Mouse (Mus musculus): ENCODE results near the gene Lss. TPM values are rescaled to one million over a fixed set of nuclear protein-coding genes. Genes with fewer than 3 reads are reported as not detected.

Lss gene
- polyA plus RNA-seq (2014; fragmentation: Nextera tagmentation; extraction: Ambion mirVana), result 43.7 and 47.4 TPM in 2 replicates

GRCm38 (mm10) chr10:76531375-76531774 is at the start of gene Lss:
Gene Lss, plus strand, starts transcription at chr10:76531588.
- Histone ChIP-seq H3K9ac (ENCODE audit: low read length) (peak within 1 kb of the TSS; percentile 73), H3K9me3 (ENCODE audit: control insufficient read depth, low read length) (no peaks in the 10 kb centered on the region), H3K36me3 (ENCODE audit: control insufficient read depth, insufficient read depth, low read length) (peaks cover 2% of the 10 kb centered on the region; the same call in 1 of the 2 replicates), H3K4me3 (ENCODE audit: low read depth, low read length) (peak within 1 kb of the TSS; percentile 56), H3K27ac (ENCODE audit: low read depth, low read length) (peak within 1 kb of the TSS; percentile 21; the same call in 1 of the 2 replicates), H3K27me3 (ENCODE audit: control insufficient read depth, insufficient read depth, low read length) (no peaks in the 10 kb centered on the region), H3K4me2 (peak within 1 kb of the TSS; percentile 78), H3K4me1 (ENCODE audit: control insufficient read depth, insufficient read depth, low read length) (peaks cover 14% of the 10 kb centered on the region)
- ATAC-seq (ENCODE audit: low FRiP score) (peak; percentile 100), DNase-seq (ENCODE audit: low spot score, missing footprints) (peak; percentile 99)
- under 1% methylated on average over 37 of the region's 37 CpGs for WGBS

DNA sequence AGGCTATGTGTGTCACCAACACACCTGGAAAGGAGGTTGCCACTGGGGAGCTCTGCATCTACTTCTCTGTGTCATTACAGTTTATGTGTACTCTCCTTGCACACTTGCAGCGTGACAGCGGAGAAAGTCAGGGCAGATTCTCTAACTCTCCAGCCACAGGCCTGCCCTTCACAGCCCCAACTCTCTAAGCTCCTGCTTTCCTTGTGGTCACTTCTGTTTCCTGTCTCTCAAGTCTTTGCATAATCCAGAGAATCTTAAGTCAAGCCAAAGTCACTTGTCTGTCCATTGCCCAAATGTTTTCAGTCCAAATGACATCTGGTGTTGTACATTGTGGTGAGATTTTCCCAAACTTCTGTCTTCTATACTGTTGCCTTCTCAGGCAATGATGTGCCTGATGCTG is 45.1 kb upstream of the Lss start:
- Histone ChIP-seq H3K9me3 (ENCODE audit: control insufficient read depth, low read length) (no peaks in the 10 kb centered on the region), H3K36me3 (ENCODE audit: control insufficient read depth, insufficient read depth, low read length) (peaks cover 31% of the 10 kb centered on the region), H3K9ac (ENCODE audit: low read length) (no peak overlapping the region), H3K4me1 (ENCODE audit: control insufficient read depth, insufficient read depth, low read length) (no peaks in the 10 kb centered on the region), H3K4me2 (no peak overlapping the region), H3K27ac (ENCODE audit: low read depth, low read length) (no peak overlapping the region), H3K4me3 (ENCODE audit: low read depth, low read length) (no peak overlapping the region), H3K27me3 (ENCODE audit: control insufficient read depth, insufficient read depth, low read length) (no peaks in the 10 kb centered on the region)
- WGBS, result 94% methylated on average over 2 of the region's 2 CpGs
- ATAC-seq (ENCODE audit: low FRiP score) (no peak), DNase-seq (ENCODE audit: low spot score, missing footprints) (peak; percentile 65)

DNA sequence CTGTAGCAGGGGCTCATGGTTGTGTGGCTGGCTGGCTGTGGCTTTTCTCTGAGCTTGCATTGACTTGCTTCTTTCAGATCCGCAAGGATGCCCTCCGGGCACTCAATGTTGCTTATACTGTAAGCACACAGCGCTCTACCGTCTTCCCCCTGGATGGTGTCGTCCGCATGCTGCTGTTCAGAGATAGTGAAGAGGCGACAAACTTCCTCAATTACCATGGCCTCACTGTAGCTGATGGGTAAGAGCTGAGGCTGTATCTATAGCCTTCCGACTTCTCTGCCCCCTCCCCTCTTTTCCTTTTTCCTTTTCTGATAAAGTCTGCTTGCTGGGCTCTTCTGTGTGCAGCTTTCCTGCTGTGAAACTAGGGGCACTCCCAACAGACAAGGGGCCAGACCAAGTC is 43.1 kb upstream of the Lss start:
- ATAC-seq (ENCODE audit: low FRiP score) (no peak), DNase-seq (ENCODE audit: low spot score, missing footprints) (no peak)
- no peaks in the 10 kb centered on the region for H3K9me3 ChIP-seq (ENCODE audit: control insufficient read depth, low read length)
- H3K4me3 ChIP-seq (ENCODE audit: low read depth, low read length), result no peak overlapping the region
- H3K9ac ChIP-seq (ENCODE audit: low read length), result no peak overlapping the region
- 97% methylated on average over 8 of the region's 8 CpGs for WGBS
- no peaks in the 10 kb centered on the region for H3K27me3 ChIP-seq (ENCODE audit: control insufficient read depth, insufficient read depth, low read length)
- no peaks in the 10 kb centered on the region for H3K4me1 ChIP-seq (ENCODE audit: control insufficient read depth, insufficient read depth, low read length)
- no peak overlapping the region for H3K4me2 ChIP-seq
- H3K36me3 ChIP-seq (ENCODE audit: control insufficient read depth, insufficient read depth, low read length), result peaks cover 23% of the 10 kb centered on the region
- no peak overlapping the region for H3K27ac ChIP-seq (ENCODE audit: low read depth, low read length)

DNA sequence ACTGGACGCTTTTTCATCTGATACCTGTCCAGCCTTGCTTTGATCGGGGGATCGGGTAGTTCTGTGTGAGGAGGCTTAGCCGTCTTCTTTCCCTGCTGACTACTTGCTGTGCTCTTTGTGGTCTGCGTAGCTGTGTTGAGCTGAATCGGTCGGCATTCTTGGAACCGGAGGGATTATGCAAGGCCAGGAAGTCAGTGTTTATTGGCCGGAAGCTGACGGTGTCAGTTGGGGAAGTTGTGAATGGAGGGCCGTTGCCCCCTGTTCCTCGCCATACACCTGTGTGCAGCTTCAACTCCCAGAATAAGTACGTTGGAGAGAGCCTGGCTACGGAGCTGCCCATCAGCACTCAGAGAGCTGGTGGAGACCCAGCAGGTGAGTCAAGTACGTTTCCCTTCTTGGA is 42.2 kb upstream of the Lss start:
- Histone ChIP-seq H3K9me3 (ENCODE audit: control insufficient read depth, low read length) (no peaks in the 10 kb centered on the region), H3K27ac (ENCODE audit: low read depth, low read length) (no peak overlapping the region), H3K9ac (ENCODE audit: low read length) (no peak overlapping the region), H3K4me2 (no peak overlapping the region), H3K4me3 (ENCODE audit: low read depth, low read length) (no peak overlapping the region), H3K36me3 (ENCODE audit: control insufficient read depth, insufficient read depth, low read length) (peaks cover 23% of the 10 kb centered on the region), H3K4me1 (ENCODE audit: control insufficient read depth, insufficient read depth, low read length) (no peaks in the 10 kb centered on the region), H3K27me3 (ENCODE audit: control insufficient read depth, insufficient read depth, low read length) (no peaks in the 10 kb centered on the region)
- DNase-seq (ENCODE audit: low spot score, missing footprints) (peak; percentile 72), ATAC-seq (ENCODE audit: low FRiP score) (no peak)
- 93% methylated on average over 15 of the region's 15 CpGs for WGBS

DNA sequence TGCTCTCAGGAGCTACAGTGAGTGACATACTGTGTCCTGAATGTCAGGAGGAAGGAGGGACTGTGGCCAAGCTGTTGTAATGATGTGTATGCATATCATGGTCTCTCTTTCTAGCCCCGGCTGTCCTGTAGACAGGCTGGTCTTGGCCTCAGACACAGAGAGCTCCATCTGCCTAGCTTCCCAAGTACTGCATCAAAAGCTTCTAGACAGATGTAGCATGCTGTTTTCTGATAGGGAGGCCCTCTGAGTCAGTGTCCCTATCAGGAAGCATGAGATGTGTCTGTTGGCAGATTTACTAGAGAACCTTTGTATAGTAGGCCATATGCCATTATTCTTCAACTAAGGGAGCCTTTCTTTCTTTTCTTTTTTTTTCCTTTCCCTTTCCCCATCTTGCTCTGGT is 37.9 kb upstream of the Lss start:
- H3K4me3 ChIP-seq (ENCODE audit: low read depth, low read length), result no peak overlapping the region
- ATAC-seq (ENCODE audit: low FRiP score) (no peak), DNase-seq (ENCODE audit: low spot score, missing footprints) (no peak)
- H3K4me1 ChIP-seq (ENCODE audit: control insufficient read depth, insufficient read depth, low read length), result no peaks in the 10 kb centered on the region
- no peak overlapping the region for H3K4me2 ChIP-seq
- H3K27ac ChIP-seq (ENCODE audit: low read depth, low read length), result no peak overlapping the region
- H3K9me3 ChIP-seq (ENCODE audit: control insufficient read depth, low read length), result no peaks in the 10 kb centered on the region
- no peak overlapping the region for H3K9ac ChIP-seq (ENCODE audit: low read length)
- H3K27me3 ChIP-seq (ENCODE audit: control insufficient read depth, insufficient read depth, low read length), result no peaks in the 10 kb centered on the region
- peaks cover 17% of the 10 kb centered on the region for H3K36me3 ChIP-seq (ENCODE audit: control insufficient read depth, insufficient read depth, low read length)
- WGBS, result 80% methylated on average over 1 of the region's 1 CpGs

GRCm38 (mm10) chr10:76495501-76495900 is 35.9 kb upstream of the Lss start:
- Histone ChIP-seq H3K9me3 (ENCODE audit: control insufficient read depth, low read length) (no peaks in the 10 kb centered on the region), H3K4me3 (ENCODE audit: low read depth, low read length) (no peak overlapping the region), H3K4me2 (no peak overlapping the region), H3K27ac (ENCODE audit: low read depth, low read length) (no peak overlapping the region), H3K27me3 (ENCODE audit: control insufficient read depth, insufficient read depth, low read length) (no peaks in the 10 kb centered on the region), H3K4me1 (ENCODE audit: control insufficient read depth, insufficient read depth, low read length) (no peaks in the 10 kb centered on the region), H3K36me3 (ENCODE audit: control insufficient read depth, insufficient read depth, low read length) (peaks cover 8% of the 10 kb centered on the region), H3K9ac (ENCODE audit: low read length) (no peak overlapping the region)
- 96% methylated on average over 6 of the region's 6 CpGs for WGBS
- ATAC-seq (ENCODE audit: low FRiP score) (no peak), DNase-seq (ENCODE audit: low spot score, missing footprints) (peak; percentile 60)

- Histone ChIP-seq H3K9me3 (ENCODE audit: control insufficient read depth, low read length) (no peaks in the 10 kb centered on the region), H3K27me3 (ENCODE audit: control insufficient read depth, insufficient read depth, low read length) (no peaks in the 10 kb centered on the region), H3K27ac (ENCODE audit: low read depth, low read length) (no peak overlapping the region), H3K4me2 (no peak overlapping the region), H3K4me1 (ENCODE audit: control insufficient read depth, insufficient read depth, low read length) (no peaks in the 10 kb centered on the region), H3K9ac (ENCODE audit: low read length) (no peak overlapping the region), H3K4me3 (ENCODE audit: low read depth, low read length) (no peak overlapping the region), H3K36me3 (ENCODE audit: control insufficient read depth, insufficient read depth, low read length) (peaks cover 8% of the 10 kb centered on the region)
- ATAC-seq (ENCODE audit: low FRiP score) (no peak), DNase-seq (ENCODE audit: low spot score, missing footprints) (peak; percentile 72)
- 96% methylated on average over 7 of the region's 7 CpGs for WGBS
Observed at GRCm38 (mm10) chr10:76496366-76496765, 35.0 kb upstream of the Lss start.

DNA sequence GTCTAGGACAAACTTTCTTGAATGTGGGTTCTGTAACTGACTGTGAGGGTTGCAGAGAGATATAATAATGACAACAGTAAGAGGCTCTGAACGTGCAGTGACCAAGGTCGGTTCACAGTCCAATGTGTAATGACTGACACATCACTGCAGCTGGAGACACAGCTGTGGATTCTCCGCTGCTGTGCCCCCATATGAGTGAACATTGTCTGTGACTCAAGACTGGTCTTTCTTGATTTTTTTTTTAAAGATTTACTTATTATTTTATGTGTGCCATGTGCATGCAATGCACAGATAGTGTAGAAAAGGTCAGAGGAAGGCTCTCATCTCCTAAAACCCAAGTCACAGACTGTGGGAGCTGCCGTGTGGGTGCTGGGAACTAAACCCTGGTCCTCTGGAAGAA is 33.9 kb upstream of the Lss start:
- peaks cover 8% of the 10 kb centered on the region for H3K36me3 ChIP-seq (ENCODE audit: control insufficient read depth, insufficient read depth, low read length)
- H3K9ac ChIP-seq (ENCODE audit: low read length), result no peak overlapping the region
- H3K4me3 ChIP-seq (ENCODE audit: low read depth, low read length), result no peak overlapping the region
- no peaks in the 10 kb centered on the region for H3K27me3 ChIP-seq (ENCODE audit: control insufficient read depth, insufficient read depth, low read length)
- DNase-seq (ENCODE audit: low spot score, missing footprints) (peak; percentile 71), ATAC-seq (ENCODE audit: low FRiP score) (no peak)
- no peaks in the 10 kb centered on the region for H3K9me3 ChIP-seq (ENCODE audit: control insufficient read depth, low read length)
- no peak overlapping the region for H3K27ac ChIP-seq (ENCODE audit: low read depth, low read length)
- H3K4me2 ChIP-seq, result no peak overlapping the region
- no peaks in the 10 kb centered on the region for H3K4me1 ChIP-seq (ENCODE audit: control insufficient read depth, insufficient read depth, low read length)
- 91% methylated on average over 4 of the region's 4 CpGs for WGBS

DNA sequence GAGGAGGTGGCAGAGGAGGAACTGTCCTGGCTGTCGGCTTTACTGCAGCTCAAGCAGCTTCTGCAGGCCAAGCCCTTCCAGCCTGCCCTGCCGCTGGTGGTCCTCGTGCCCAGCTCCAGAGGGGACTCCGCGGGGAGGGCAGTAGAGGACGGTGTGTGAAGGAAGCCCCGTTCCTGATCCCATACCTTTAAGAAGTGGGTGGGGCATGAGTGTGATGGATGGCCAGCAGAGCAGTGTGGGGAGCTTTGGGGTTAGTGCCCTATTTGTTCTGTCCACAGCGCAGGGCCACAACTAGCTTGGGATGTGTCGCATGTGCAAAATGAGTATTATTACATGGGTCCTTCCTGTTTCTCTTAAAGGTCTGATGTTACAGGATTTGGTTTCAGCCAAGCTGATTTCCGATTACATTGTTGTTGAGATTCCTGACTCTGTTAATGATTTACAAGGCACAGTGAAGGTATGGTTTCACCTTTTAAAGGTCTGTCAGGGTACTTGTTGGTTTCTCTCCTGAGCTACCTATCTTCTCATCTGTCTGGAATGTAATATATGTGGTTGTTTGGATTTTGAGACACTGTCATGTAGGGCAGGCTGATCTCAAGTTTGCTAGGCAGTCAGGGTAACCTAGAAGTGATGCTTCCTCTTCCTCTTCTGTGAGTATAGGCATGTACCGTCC is 27.0 kb upstream of the Lss start:
- 93% methylated on average over 11 of the region's 11 CpGs for WGBS
- no peak overlapping the region for H3K4me3 ChIP-seq (ENCODE audit: low read depth, low read length)
- peaks cover 14% of the 10 kb centered on the region for H3K36me3 ChIP-seq (ENCODE audit: control insufficient read depth, insufficient read depth, low read length)
- no peaks in the 10 kb centered on the region for H3K4me1 ChIP-seq (ENCODE audit: control insufficient read depth, insufficient read depth, low read length)
- no peak overlapping the region for H3K27ac ChIP-seq (ENCODE audit: low read depth, low read length)
- H3K27me3 ChIP-seq (ENCODE audit: control insufficient read depth, insufficient read depth, low read length), result no peaks in the 10 kb centered on the region
- ATAC-seq (ENCODE audit: low FRiP score) (no peak), DNase-seq (ENCODE audit: low spot score, missing footprints) (peak; percentile 37)
- no peak overlapping the region for H3K9ac ChIP-seq (ENCODE audit: low read length)
- H3K4me2 ChIP-seq, result no peak overlapping the region
- no peaks in the 10 kb centered on the region for H3K9me3 ChIP-seq (ENCODE audit: control insufficient read depth, low read length)
